Mouse (Mus musculus) liver, embryonic 11.5 days (tissue): ENCODE measurements at regions not wholly inside any gene's neighbourhood (a gene's known extent, or its start where the extent isn't known, plus 50 kb on each side); places are given as distances from the start of the nearest gene placed in this dataset.

Experiments used
- ATAC-seq: fragments of 200-750 bp; cut with Nextera tagmentation; replicated peaks from 2 replicates; pipeline ENCODE4 v1.8.0; 2017; ENCODE audit warnings: moderate number of reproducible peaks, mild to moderate bottlenecking, moderate TSS enrichment, moderate library complexity; ENCODE audit not compliant: low FRiP score
- DNase-seq: peaks from one replicate; pipeline ENCODE4 v3.0.0-alpha.2; 2017; ENCODE audit warnings: low spot score
- H3K27ac ChIP-seq: fragments of 300-500 bp; sonication (generic); 2 replicates; pipeline ENCODE4 v1.5.1; 2014; ENCODE audit warnings: mild to moderate bottlenecking, low read depth, low read length, control low read depth
- H3K27me3 ChIP-seq: fragments of 300-500 bp; sonication (generic); replicated peaks from 2 replicates; pipeline ENCODE4 v1.6.1; 2014; ENCODE audit warnings: low read length, mixed read lengths; ENCODE audit not compliant: control insufficient read depth, insufficient read depth
- H3K36me3 ChIP-seq: fragments of 300-500 bp; sonication (generic); 2 replicates; pipeline ENCODE4 v1.6.1; 2014; ENCODE audit warnings: mild to moderate bottlenecking, low read length, moderate library complexity, mixed read lengths; ENCODE audit not compliant: control insufficient read depth, insufficient read depth
- H3K4me1 ChIP-seq: fragments of 300-500 bp; sonication (generic); replicated peaks from 2 replicates; pipeline ENCODE4 v1.6.1; 2014; ENCODE audit warnings: low read length, mixed read lengths; ENCODE audit not compliant: control insufficient read depth, insufficient read depth
- H3K4me2 ChIP-seq: fragments of 300-500 bp; sonication (generic); 2 replicates; pipeline ENCODE4 v1.6.1; 2014; ENCODE audit warnings: mild to moderate bottlenecking, control low read depth, moderate library complexity
- H3K4me3 ChIP-seq: fragments of 300-500 bp; sonication (generic); 2 replicates; pipeline ENCODE4 v1.5.1; 2014; ENCODE audit warnings: low read depth, low read length, control low read depth
- H3K9ac ChIP-seq: fragments of 300-500 bp; sonication (generic); 2 replicates; pipeline ENCODE4 v1.6.1; 2014; ENCODE audit warnings: low read depth, low read length, control low read depth
- H3K9me3 ChIP-seq: fragments of 300-500 bp; sonication (generic); 2 replicates; pipeline ENCODE4 v1.6.1; 2016; ENCODE audit warnings: low read length, inconsistent platforms, mixed read lengths; ENCODE audit not compliant: control insufficient read depth
- WGBS: fragments of 180-500 bp; shearing (Covaris S2); extraction: QIAGEN DNeasy Blood & Tissue Kit; methylation state at CpG from one replicate; pipeline ENCODE4 v1.1.7; 2014; 5-methylcytosine and 5-hydroxymethylcytosine counted together

DNA sequence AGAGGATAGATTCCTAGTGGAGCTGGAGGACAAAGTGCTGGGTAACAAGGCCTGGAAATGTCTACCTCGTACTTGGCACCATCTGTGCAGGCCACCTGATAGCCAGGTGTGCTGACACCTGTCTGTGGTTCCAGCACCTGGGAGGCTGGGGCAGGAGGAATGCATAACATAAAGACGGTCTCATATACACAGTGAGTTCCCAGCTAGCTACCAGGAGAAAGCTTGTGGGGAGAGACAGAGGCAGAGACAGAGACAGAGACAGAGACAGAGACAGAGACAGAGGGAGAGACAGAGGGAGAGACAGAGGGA, 299.7 kb upstream of the Cd180 start:
- DNase-seq: no peak
- ATAC-seq: no peak
- Histone ChIP-seq H3K27me3 (no peaks in the 10 kb centered on the region), H3K4me1 (no peaks in the 10 kb centered on the region), H3K4me3 (no peak overlapping the region), H3K9me3 (no peaks in the 10 kb centered on the region), H3K9ac (no peak overlapping the region), H3K36me3 (no peaks in the 10 kb centered on the region), H3K4me2 (no peak overlapping the region), H3K27ac (no peak overlapping the region)
- WGBS: 78% methylated on average over 2 of the region's 2 CpGs

DNA sequence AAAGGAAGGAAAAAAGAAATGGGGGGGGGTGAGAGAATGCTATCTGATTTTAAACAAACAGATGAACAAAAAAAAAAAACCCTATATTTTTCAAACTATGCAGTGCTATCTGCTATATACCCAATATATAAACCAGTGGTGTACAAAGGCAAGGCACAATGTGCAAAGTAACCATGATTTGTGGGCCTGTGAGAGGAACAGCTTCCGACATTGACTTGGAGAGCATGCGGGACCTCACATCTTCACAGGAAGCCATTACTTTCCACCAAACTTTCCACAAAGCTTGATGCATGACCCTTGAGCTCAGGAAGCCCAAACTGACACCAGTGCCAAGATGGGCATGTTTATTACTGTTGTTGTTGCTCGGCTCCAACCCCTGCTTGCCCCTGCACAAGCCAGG, 299.3 kb upstream of the Cd180 start:
- H3K4me1 ChIP-seq: no peaks in the 10 kb centered on the region
- WGBS: 81% methylated on average over 3 of the region's 3 CpGs

DNA sequence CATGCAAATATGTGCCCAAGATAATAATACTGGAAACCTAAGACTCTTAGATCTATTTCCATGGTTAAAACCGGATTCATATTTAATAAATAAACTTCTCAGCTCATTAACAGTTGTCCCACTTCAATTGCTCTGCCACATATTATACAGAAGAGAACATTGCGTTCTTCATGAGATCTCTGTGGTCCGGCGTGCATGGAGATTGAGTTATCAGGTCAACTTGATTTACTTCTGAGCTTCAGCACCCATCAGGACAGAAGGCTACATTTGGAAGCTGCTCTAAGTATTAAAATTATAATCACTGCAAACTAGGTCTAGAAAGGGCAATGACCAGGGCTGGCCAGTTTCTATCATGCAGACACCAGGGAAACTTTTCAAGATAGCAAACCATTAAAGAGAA, 295.9 kb upstream of the Cd180 start:
- Histone ChIP-seq H3K9ac (no peak overlapping the region), H3K4me1 (no peaks in the 10 kb centered on the region), H3K27ac (no peak overlapping the region), H3K9me3 (no peaks in the 10 kb centered on the region), H3K27me3 (no peaks in the 10 kb centered on the region), H3K4me3 (no peak overlapping the region), H3K36me3 (no peaks in the 10 kb centered on the region), H3K4me2 (no peak overlapping the region)
- 78% methylated on average over 4 of the region's 4 CpGs for WGBS
- ATAC-seq (no peak), DNase-seq (no peak)

More for the DNA sequence above, 299.3 kb upstream of the Cd180 start:
- H3K9me3 ChIP-seq: no peaks in the 10 kb centered on the region
- no peak overlapping the region for H3K4me2 ChIP-seq
- ATAC-seq (no peak), DNase-seq (no peak)
- no peak overlapping the region for H3K9ac ChIP-seq
- H3K4me3 ChIP-seq: no peak overlapping the region
- no peaks in the 10 kb centered on the region for H3K27me3 ChIP-seq
- no peak overlapping the region for H3K27ac ChIP-seq
- no peaks in the 10 kb centered on the region for H3K36me3 ChIP-seq

DNA sequence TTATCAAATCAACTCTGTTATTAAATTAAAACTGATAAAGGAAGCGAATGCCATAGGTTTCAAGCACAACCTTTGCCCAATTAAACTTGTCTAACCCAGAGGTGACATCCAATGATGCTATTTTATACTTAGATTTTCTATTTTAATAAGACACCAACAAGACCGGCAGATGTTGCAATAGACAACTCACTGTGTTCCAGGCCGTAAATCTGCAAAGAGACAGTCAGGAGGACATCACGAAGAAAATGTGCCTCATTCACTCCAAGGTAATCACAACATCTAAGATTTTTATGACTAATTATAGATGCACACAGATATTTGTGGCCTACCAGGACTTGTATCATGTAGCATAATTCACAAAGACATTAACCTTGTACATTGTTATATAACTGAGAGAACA, 281.5 kb upstream of the Cd180 start:
- DNase-seq: no peak
- H3K36me3 ChIP-seq: no peaks in the 10 kb centered on the region
- no peaks in the 10 kb centered on the region for H3K4me1 ChIP-seq
- ATAC-seq: no peak
- H3K9ac ChIP-seq: no peak overlapping the region
- H3K9me3 ChIP-seq: no peaks in the 10 kb centered on the region
- no peaks in the 10 kb centered on the region for H3K27me3 ChIP-seq
- H3K27ac ChIP-seq: no peak overlapping the region
- H3K4me2 ChIP-seq: no peak overlapping the region
- H3K4me3 ChIP-seq: no peak overlapping the region
- WGBS: 83% methylated on average over 4 of the region's 4 CpGs

DNA sequence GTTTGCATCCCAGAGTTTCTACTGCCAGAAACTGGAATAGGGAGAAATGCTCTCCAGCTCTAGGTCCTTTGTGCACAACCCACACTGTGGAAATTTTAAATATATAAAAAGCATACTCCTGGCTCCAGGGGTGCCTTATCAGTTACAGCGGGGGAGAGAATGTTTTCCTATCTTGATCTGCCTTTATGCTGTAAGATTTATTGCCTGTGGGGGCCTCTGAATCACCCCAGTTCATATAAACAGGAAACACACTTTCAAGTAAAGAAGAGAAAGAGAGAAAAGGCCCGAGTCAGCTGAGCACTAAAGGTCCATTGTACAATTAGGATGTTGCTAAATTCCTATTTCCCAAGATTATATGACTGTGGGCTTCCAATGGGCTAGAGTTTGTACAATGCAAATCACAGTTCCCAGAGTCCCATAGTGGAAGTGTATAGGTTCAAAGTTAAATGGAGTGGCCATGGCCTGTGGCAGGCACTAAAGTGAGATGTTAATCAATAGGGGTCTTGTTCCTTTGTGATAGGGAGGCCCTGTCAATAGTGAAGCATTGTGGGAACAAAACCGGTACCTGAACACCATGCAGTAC, 258.9 kb upstream of the Cd180 start:
- Histone ChIP-seq H3K9me3 (no peaks in the 10 kb centered on the region), H3K4me2 (no peak overlapping the region), H3K4me3 (no peak overlapping the region), H3K9ac (no peak overlapping the region), H3K4me1 (peaks cover 3% of the 10 kb centered on the region; the same call in 1 of the 2 replicates), H3K36me3 (no peaks in the 10 kb centered on the region), H3K27me3 (no peaks in the 10 kb centered on the region), H3K27ac (no peak overlapping the region)
- DNase-seq: no peak
- WGBS: 49% methylated on average over 3 of the region's 3 CpGs
- ATAC-seq: no peak

DNA sequence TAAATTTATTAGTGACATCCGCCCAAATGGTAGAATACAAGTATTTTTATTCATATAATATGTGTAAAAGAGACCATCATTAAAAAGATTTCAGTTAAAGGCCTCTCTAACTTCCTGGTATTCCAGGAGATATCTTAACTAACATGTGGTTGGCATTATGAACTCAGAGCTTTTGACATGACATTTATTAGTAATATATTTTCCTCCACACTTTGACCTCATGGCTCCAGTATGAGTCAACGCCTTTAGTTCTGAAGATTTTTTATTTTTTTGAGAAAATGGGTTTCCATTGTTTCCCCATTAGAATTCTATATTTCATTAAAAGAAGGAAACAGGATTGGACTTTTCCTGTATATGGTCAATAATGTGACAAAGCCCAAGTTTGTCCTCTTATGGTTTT, 250.7 kb upstream of the Cd180 start:
- no peak overlapping the region for H3K4me3 ChIP-seq
- 74% methylated on average over 2 of the region's 2 CpGs for WGBS
- no peaks in the 10 kb centered on the region for H3K4me1 ChIP-seq
- H3K27me3 ChIP-seq: no peaks in the 10 kb centered on the region
- no peaks in the 10 kb centered on the region for H3K9me3 ChIP-seq
- DNase-seq: no peak
- H3K36me3 ChIP-seq: no peaks in the 10 kb centered on the region
- no peak overlapping the region for H3K27ac ChIP-seq
- no peak overlapping the region for H3K4me2 ChIP-seq
- no peak overlapping the region for H3K9ac ChIP-seq
- ATAC-seq: no peak

DNA sequence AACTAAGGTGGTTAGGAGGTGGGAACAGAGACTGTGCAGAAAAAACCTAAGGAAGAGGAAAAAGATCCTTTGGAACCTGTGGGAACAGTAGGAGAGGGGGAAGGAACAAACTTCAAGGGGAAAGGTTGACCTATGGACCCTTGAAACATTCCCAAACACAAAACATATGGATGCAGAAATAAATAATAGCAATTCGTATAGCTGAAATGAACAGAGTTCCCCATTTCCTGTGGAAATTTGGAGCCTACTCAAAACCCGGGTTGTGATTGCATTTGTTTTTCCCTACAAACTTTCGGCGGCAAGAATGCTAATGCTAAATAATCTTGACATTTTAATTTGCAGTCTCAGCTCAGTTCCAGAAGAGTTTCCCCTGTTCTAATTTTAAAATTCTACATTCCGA, 246.0 kb upstream of the Cd180 start:
- Histone ChIP-seq H3K4me2 (no peak overlapping the region), H3K27me3 (no peaks in the 10 kb centered on the region), H3K4me1 (no peaks in the 10 kb centered on the region), H3K9me3 (no peaks in the 10 kb centered on the region), H3K4me3 (no peak overlapping the region), H3K36me3 (no peaks in the 10 kb centered on the region), H3K9ac (no peak overlapping the region), H3K27ac (no peak overlapping the region)
- ATAC-seq (no peak), DNase-seq (no peak)
- 85% methylated on average over 5 of the region's 5 CpGs for WGBS

DNA sequence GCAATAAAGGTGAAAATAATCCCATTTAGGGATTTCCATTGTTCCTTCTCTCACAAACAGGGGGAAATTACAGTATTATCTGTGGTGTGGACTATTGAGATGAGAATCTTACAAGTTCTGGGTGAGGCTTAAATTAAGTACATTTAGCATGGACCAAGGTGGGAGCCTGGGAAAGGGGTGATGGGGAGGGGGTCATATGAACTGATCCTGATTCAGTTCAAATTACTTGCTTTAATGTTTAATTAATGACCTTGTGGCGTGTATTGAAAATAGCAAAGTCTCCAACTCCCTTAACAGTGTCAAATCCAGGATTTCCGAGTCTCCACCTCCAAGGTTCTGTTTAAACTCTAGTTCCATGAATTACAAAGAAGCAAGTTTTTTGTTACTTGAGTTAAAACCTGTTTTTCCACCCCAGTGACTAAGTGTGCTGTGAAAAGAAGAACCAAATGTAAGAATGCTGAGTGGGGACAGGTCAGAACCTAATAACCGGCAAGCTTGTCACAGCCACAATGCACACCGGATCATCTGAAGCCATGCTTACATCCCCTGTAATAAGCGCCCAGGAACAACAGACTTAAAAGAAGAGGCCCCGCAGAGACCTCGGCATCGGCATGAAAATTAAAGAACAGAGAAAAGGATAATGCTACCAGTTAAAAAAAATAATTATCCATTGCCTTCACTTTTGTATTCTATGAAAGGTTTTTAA, 243.8 kb upstream of the Cd180 start:
- no peaks in the 10 kb centered on the region for H3K4me1 ChIP-seq
- H3K4me3 ChIP-seq: no peak overlapping the region
- DNase-seq: no peak
- WGBS: 61% methylated on average over 8 of the region's 8 CpGs
- H3K9me3 ChIP-seq: no peaks in the 10 kb centered on the region
- H3K27me3 ChIP-seq: no peaks in the 10 kb centered on the region
- H3K9ac ChIP-seq: no peak overlapping the region
- no peaks in the 10 kb centered on the region for H3K36me3 ChIP-seq
- ATAC-seq: no peak
- no peak overlapping the region for H3K27ac ChIP-seq
- H3K4me2 ChIP-seq: no peak overlapping the region

DNA sequence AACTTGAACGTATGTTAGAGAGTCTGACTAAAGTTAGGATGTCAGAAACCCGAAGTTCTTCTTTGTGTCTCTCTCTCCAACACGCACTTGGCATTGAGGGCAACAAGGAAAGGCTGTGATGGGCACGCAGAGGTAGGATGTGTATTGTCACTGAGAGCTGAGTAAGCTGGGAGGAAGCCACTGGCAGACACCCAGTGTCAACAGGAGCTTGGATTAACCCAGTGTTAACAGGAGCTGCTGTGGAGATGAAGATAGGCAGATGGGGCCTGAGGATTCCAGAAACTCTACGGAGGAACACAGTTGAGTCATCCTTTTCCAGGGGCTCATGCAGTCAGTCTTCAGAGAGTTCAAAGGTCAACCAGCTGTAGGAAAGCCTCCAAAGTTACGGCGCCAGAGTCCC, 242.2 kb upstream of the Cd180 start:
- Histone ChIP-seq H3K27me3 (no peaks in the 10 kb centered on the region), H3K27ac (no peak overlapping the region), H3K4me3 (no peak overlapping the region), H3K36me3 (no peaks in the 10 kb centered on the region), H3K4me1 (no peaks in the 10 kb centered on the region), H3K4me2 (no peak overlapping the region), H3K9me3 (no peaks in the 10 kb centered on the region), H3K9ac (no peak overlapping the region)
- DNase-seq: no peak
- 74% methylated on average over 7 of the region's 7 CpGs for WGBS
- no peak for ATAC-seq
